Mouse (Mus musculus) brain, embryonic 14.5 days (tissue): ENCODE data around the gene Urm1.

Source experiments
- CTCF ChIP-seq: fragments of 200-500 bp; IDR thresholded peaks from 2 replicates; pipeline ENCODE4 v1.5.1; 2012; ENCODE audit warnings: inconsistent platforms, mild to moderate bottlenecking, moderate library complexity, borderline replicate concordance; ENCODE audit not compliant: insufficient read depth, insufficient read length; ENCODE audit errors: extremely low read depth
- POLR2A ChIP-seq: fragments of 200-500 bp; IDR thresholded peaks from 2 replicates; pipeline ENCODE4 v1.6.1; 2012; ENCODE audit warnings: mild to moderate bottlenecking, inconsistent platforms, borderline replicate concordance; ENCODE audit not compliant: poor library complexity, insufficient read depth, insufficient read length, severe bottlenecking; ENCODE audit errors: extremely low read depth

DNA sequence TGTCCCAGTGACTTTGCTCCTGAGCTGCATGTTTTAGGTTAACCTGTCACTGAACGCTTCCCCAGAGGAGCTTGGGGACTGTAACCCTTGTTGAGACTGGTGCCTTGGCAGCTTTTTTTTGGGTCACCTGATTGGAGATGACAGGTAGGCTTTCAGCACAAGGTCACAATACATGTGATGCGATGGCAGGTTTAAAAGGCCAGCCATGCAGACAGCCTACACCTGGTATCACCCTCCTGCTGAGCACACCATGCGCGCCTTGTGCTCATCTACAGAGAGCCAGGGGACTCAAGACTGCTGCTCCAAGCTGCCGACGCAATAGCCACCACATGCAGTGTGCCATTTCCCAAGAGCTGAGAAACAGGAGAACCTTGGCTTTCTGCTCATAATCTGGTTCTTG is 71.9 kb downstream of the Urm1 start:
- no peak for TF ChIP-seq POLR2A
- TF ChIP-seq CTCF = no peak
